Mouse (Mus musculus): ENCODE results near the gene Zdhhc16.

The Zdhhc16 gene

GRCm38 (mm10) chr19:41933179-41934086, at the start of gene Zdhhc16, which contains the start of gene Exosc1:
Gene Zdhhc16 (plus strand): TSS chr19:41933480.
Gene Exosc1 (minus strand): TSS chr19:41933423.
- DNase-seq (ENCODE audit: low spot score), result peak; percentile 87

- no peak for DNase-seq (ENCODE audit: low spot score)
Observed at GRCm38 (mm10) chr19:41883882-41884281, 49.4 kb upstream of the Zdhhc16 start.

- no peak for DNase-seq (ENCODE audit: low spot score)
Observed at GRCm38 (mm10) chr19:41888191-41888590, 45.1 kb upstream of the Zdhhc16 start.

- DNase-seq (ENCODE audit: low spot score), result no peak
Observed at GRCm38 (mm10) chr19:41894959-41895358, 38.3 kb upstream of the Zdhhc16 start.

- no peak for DNase-seq (ENCODE audit: low spot score)
Observed at GRCm38 (mm10) chr19:41895460-41896318, 37.6 kb upstream of the Zdhhc16 start, which contains the start of gene Rrp12. Gene Rrp12 (minus strand): TSS chr19:41896173.

- DNase-seq (ENCODE audit: low spot score), result no peak
Observed at GRCm38 (mm10) chr19:41896319-41896711, 37.0 kb upstream of the Zdhhc16 start.

- DNase-seq (ENCODE audit: low spot score), result no peak
Observed at GRCm38 (mm10) chr19:41898860-41899259, 34.4 kb upstream of the Zdhhc16 start.

GRCm38 (mm10) chr19:41900495-41901090, 32.7 kb upstream of the Zdhhc16 start:
- no peak for DNase-seq (ENCODE audit: low spot score)

GRCm38 (mm10) chr19:41901696-41902095, 31.6 kb upstream of the Zdhhc16 start:
- no peak for DNase-seq (ENCODE audit: low spot score)

GRCm38 (mm10) chr19:41902848-41903593, 30.3 kb upstream of the Zdhhc16 start:
- no peak for DNase-seq (ENCODE audit: low spot score)

GRCm38 (mm10) chr19:41905246-41905645, 28.0 kb upstream of the Zdhhc16 start:
- DNase-seq (ENCODE audit: low spot score), result no peak

- no peak for DNase-seq (ENCODE audit: low spot score)
Observed at GRCm38 (mm10) chr19:41906311-41907078, 26.8 kb upstream of the Zdhhc16 start.

- no peak for DNase-seq (ENCODE audit: low spot score)
Observed at GRCm38 (mm10) chr19:41907079-41907760, 26.1 kb upstream of the Zdhhc16 start.

GRCm38 (mm10) chr19:41908736-41909135, 24.5 kb upstream of the Zdhhc16 start:
- DNase-seq (ENCODE audit: low spot score), result no peak

GRCm38 (mm10) chr19:41910396-41910795, 22.9 kb upstream of the Zdhhc16 start:
- no peak for DNase-seq (ENCODE audit: low spot score)

- peak; percentile 84 for DNase-seq (ENCODE audit: low spot score)
Observed at GRCm38 (mm10) chr19:41911178-41912073, 21.9 kb upstream of the Zdhhc16 start, which contains the start of gene Pgam1. Gene Pgam1 (plus strand): TSS chr19:41911923.

- no peak for DNase-seq (ENCODE audit: low spot score)
Observed at GRCm38 (mm10) chr19:41912121-41913080, 20.9 kb upstream of the Zdhhc16 start.

Data from urinary bladder, postnatal 10 days (tissue).